In genomic region chr13:113682821-113683220, GRCm38 (mm10) we compare ENCODE assay signal across 23 mouse cellular contexts. TPM values are rescaled to one million over a fixed set of nuclear protein-coding genes. Genes with fewer than 3 reads are reported as not detected.
"Had no signal": no experiment of that assay in that cellular context is flagged by ENCODE, and none has a peak within 500 bp of the region (broad histone marks: within the 10 kb centered on the region; RNA-seq: fewer than 3 reads in every experiment).

No protein-coding gene starts in this region.

- DNase-seq: kidney, adult 11 months; kidney, adult 9 months; kidney, postnatal 25 days; left cerebral cortex, postnatal 4 days; liver, postnatal 0 days; lung, embryonic 14.5 days; spleen, adult 18-20 months; thymus, postnatal 25 days had no signal

- H3K4me1 ChIP-seq: limb, embryonic 12.5 days; limb, embryonic 15.5 days; midbrain, embryonic 12.5 days; midbrain, embryonic 15.5 days; neural tube, embryonic 12.5 days; neural tube, embryonic 15.5 days; stomach, embryonic 15.5 days had no signal

- H3K4me3 ChIP-seq: limb, embryonic 12.5 days; limb, embryonic 15.5 days; midbrain, embryonic 12.5 days; midbrain, embryonic 15.5 days; neural tube, embryonic 12.5 days; neural tube, embryonic 15.5 days; stomach, embryonic 15.5 days had no signal

- H3K9me3 ChIP-seq: limb, embryonic 15.5 days; midbrain, embryonic 12.5 days; midbrain, embryonic 15.5 days; neural tube, embryonic 12.5 days; neural tube, embryonic 15.5 days; stomach, embryonic 15.5 days had no signal

- H3K27ac ChIP-seq: kidney, postnatal 0 days; limb, embryonic 12.5 days; limb, embryonic 15.5 days; liver, embryonic 14.5 days; macrophage; midbrain, embryonic 12.5 days; midbrain, embryonic 15.5 days; neural tube, embryonic 12.5 days; neural tube, embryonic 15.5 days; stomach, embryonic 15.5 days had no signal

- H3K4me2 ChIP-seq: limb, embryonic 12.5 days; limb, embryonic 15.5 days; liver, embryonic 11.5 days; lung, embryonic 14.5 days; midbrain, embryonic 12.5 days; midbrain, embryonic 15.5 days; neural tube, embryonic 12.5 days; neural tube, embryonic 15.5 days; stomach, embryonic 15.5 days had no signal

- H3K27me3 ChIP-seq: limb, embryonic 12.5 days; limb, embryonic 15.5 days; midbrain, embryonic 12.5 days; midbrain, embryonic 15.5 days; neural tube, embryonic 12.5 days; neural tube, embryonic 15.5 days; stomach, embryonic 15.5 days had no signal

- H3K36me3 ChIP-seq: limb, embryonic 12.5 days; limb, embryonic 15.5 days; midbrain, embryonic 12.5 days; midbrain, embryonic 15.5 days; neural tube, embryonic 12.5 days; neural tube, embryonic 15.5 days; stomach, embryonic 15.5 days had no signal

- ATAC-seq: liver, postnatal 0 days; lung, postnatal 0 days; midbrain, embryonic 15.5 days had no signal

- H3K9ac ChIP-seq: limb, embryonic 12.5 days; limb, embryonic 15.5 days; liver, embryonic 14.5 days; liver, postnatal 0 days; lung, embryonic 14.5 days; midbrain, embryonic 12.5 days; midbrain, embryonic 15.5 days; neural tube, embryonic 12.5 days; neural tube, embryonic 15.5 days; stomach, embryonic 15.5 days had no signal

RNA-seq across cellular contexts. Expression of gene Hspb3, which starts 19.3 kb away (rescaled TPM):
- polyA plus RNA-seq: intestine, embryonic 14.5 days; kidney, postnatal 0 days; large intestine, adult 2 months; liver, embryonic 14.5 days; liver, postnatal 0 days; lung, embryonic 14.5 days; macrophage; midbrain, embryonic 12.5 days; midbrain, embryonic 15.5 days; thymus, postnatal 0 days had no signal
